Mouse (Mus musculus): ENCODE data around the gene Nfe2.
"Not testable (repeated sequence)": the region's sequence is repeated elsewhere in the genome, so short reads cannot be mapped to it uniquely, and the experiment has no call there.

Nfe2 gene

GRCm38 (mm10) chr15:103248401-103249313 lies 9.5 kb downstream of the Nfe2 start:
- no peak for DNase-seq

DNA sequence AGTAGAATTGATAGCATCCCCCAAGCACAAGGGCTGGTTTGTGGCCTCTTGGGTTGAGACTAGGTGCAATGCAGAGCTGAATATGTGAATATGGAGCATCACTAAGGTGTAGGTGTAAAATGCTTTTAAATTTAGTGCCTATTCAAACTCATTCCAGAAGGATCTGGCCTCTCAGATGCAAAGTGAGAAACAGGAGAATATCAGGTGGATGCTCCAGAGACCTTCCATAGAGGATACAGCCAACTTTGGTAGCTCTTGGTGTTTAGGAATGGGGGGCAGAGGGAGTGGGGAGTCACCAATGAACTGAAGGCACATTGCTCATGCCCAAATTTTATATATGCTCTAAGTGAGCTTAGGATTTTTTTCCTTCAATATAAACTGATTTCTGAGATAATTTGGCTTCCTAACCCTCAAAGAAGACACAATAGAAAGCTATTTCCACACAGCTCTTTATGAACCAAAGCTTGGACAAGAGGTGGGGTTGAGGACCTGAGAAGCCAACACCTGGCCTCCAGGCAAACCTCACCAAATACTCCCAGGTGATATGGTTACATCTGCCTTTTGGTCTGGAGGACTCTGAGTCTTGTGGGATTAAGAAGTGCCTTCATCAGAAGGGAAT lies 10.3 kb downstream of the Nfe2 start:
- DNase-seq, result no peak

GRCm38 (mm10) chr15:103247078-103247781 lies 11.0 kb downstream of the Nfe2 start:
- DNase-seq, result no peak

DNA sequence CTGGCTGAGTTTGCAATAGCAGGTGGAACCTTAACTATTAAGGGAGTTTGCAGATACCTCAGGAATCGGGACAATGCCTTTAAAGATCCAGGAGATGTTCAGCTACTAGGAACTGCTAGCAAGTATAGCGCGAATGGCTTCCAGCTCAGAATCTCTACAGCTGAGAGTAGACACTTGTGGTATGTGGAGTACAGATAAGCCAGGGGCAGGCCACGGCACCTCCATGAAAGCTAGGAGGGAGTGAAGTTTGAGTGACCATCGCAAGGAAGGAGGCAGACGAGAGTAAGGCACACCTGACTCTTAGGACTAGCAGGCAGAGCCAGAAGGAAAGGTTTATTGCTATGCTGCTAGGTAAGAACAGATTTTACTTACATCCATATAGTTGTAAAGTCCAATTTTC lies 12.6 kb downstream of the Nfe2 start:
- DNase-seq, result no peak

DNA sequence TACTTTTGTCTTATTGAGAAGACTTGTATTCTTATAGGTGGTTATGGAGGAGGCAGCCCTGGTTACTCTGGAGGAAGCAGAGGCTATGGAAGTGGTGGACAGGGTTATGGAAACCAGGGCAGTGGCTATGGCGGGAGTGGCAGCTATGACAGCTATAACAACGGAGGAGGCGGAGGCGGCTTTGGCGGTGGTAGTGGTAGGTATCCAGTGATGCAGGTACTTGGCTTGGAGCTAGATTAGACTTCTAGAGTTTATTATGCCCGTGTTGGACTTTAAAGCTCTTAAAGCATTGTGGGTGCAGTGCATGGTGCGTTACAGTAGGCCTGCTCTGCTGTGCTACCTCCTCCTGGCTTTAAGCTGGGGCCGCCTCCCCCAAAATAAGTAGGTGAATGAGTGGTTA lies 15.3 kb downstream of the Nfe2 start:
- DNase-seq, result no peak

GRCm38 (mm10) chr15:103241071-103242018 lies 16.9 kb downstream of the Nfe2 start:
- DNase-seq, result not testable (repeated sequence)

- DNase-seq, result peak; percentile 86
Measured at GRCm38 (mm10) chr15:103240160-103241028, 17.8 kb downstream of the Nfe2 start, which contains the start of gene Hnrnpa1. Gene Hnrnpa1 (plus strand): TSS chr15:103240432.

GRCm38 (mm10) chr15:103239685-103240159 lies 18.5 kb downstream of the Nfe2 start, which contains the start of gene Cbx5:
Gene Cbx5 (minus strand): TSS chr15:103239816.
- peak; percentile 97 for DNase-seq

GRCm38 (mm10) chr15:103239130-103239684 lies 19.0 kb downstream of the Nfe2 start:
- DNase-seq, result peak; percentile 94

GRCm38 (mm10) chr15:103237295-103237694 lies 20.9 kb downstream of the Nfe2 start:
- no peak for DNase-seq

GRCm38 (mm10) chr15:103233119-103233518 lies 25.1 kb downstream of the Nfe2 start:
- DNase-seq, result no peak

DNA sequence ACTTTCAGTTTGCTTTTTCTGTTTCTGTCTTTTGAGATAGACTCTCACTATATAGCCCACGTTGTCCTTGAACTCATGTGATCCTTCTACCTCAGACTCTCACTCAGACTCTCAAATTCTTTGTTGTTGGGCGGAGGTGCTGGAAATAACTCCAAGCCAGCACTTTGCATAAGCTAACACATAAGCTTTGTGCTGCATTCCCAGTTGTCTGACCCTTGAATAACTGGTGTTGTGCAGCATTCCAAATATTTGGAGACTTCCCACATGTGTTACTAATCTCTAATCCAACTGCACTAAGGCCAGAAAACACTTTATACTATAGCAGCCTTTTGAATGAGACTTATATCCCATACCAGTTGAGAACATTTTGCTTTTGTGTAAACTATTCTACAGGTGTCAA lies 29.3 kb downstream of the Nfe2 start:
- DNase-seq, result no peak

DNA sequence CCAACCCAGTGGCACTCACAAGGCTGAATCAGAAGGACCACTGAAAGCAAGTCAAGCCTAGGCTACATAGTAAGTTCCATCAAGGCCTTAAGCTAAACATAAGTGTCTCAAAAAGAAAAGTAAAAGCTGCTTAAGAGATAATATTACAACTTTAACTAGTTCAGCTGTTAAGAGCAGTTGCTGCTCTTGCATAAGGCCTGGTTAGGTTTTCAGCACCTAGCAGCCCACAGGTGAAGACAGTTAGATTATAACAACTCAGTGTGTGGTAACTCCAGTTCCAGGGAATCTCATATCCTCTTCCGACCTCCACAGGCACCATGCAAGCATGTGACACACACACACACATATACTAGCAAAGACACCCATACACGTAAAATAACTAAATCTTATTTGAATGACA lies 30.6 kb downstream of the Nfe2 start:
- DNase-seq, result no peak

GRCm38 (mm10) chr15:103227022-103227421 lies 31.2 kb downstream of the Nfe2 start:
- DNase-seq, result no peak

- DNase-seq, result no peak
Measured at GRCm38 (mm10) chr15:103224161-103224560, 34.0 kb downstream of the Nfe2 start.

- no peak for DNase-seq
Measured at GRCm38 (mm10) chr15:103221386-103221785, 36.8 kb downstream of the Nfe2 start.

GRCm38 (mm10) chr15:103220785-103221184 lies 37.4 kb downstream of the Nfe2 start:
- no peak for DNase-seq

DNA sequence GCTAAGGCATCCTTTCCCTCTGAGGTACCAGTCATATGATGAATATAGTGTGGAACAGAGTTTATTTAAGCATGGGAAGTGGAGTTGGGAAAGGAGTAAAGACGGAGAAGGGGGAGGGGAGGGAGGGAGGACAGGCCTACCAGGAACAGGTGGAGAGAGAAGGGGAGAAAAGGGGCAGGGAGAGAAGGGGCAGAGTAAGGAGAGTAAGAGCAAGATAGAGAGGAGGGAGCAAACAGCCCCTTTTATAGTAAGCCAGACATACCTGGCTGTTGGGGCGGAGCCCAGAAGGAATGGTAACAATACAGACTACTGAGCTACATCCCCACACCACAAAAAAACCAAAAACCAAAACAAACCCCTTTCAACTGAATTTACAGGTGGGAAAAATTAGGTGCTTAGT lies 42.2 kb downstream of the Nfe2 start:
- DNase-seq, result no peak

- peak; percentile 89 for DNase-seq
Measured at GRCm38 (mm10) chr15:103214971-103215907, 43.0 kb downstream of the Nfe2 start.

GRCm38 (mm10) chr15:103214149-103214548 lies 44.1 kb downstream of the Nfe2 start:
- DNase-seq, result no peak
